Mouse (Mus musculus): ENCODE measurements at regions not wholly inside any gene's neighbourhood (a gene's known extent, or its start where the extent isn't known, plus 50 kb on each side); places are given as distances from the start of the nearest gene placed in this dataset.

GRCm38 (mm10) chr8:82200176-82200575 lies 202.8 kb downstream of the Il15 start:
- Histone ChIP-seq H3K9ac (ENCODE audit: insufficient read depth, low read depth, low read length, poor library complexity, severe bottlenecking) (no peak overlapping the region), H3K27ac (ENCODE audit: insufficient read depth, low read depth, low read length, poor library complexity, severe bottlenecking) (no peak overlapping the region), H3K36me3 (ENCODE audit: control insufficient read depth, insufficient read depth, low read length, poor library complexity, severe bottlenecking) (no peaks in the 10 kb centered on the region), H3K4me3 (ENCODE audit: insufficient read depth in 1 of 2, low read depth in 1 of 2, low read length in 2 of 2, poor library complexity in 1 of 2, severe bottlenecking in 1 of 2) (no peak overlapping the region), H3K4me1 (ENCODE audit: control insufficient read depth in 2 of 2, insufficient read depth in 2 of 2, low read length in 2 of 2, poor library complexity in 1 of 2) (no peaks in the 10 kb centered on the region), H3K9me3 (ENCODE audit: control insufficient read depth, insufficient read depth, low read depth, low read length) (no peaks in the 10 kb centered on the region)
- in situ Hi-C loops (cut with MboI; ENCODE audit: low sequenced_read_pairs in 2 of 2, unreplicated experiment in 2 of 2) = no loop called here
- no peak for DNase-seq (ENCODE audit: low read depth, low spot score)
- TF ChIP-seq ZNF384 (IDR thresholded peaks at IDR 0.05; ENCODE audit: low read depth, low read length) (no peak), ZC3H11A (IDR thresholded peaks at IDR 0.05; ENCODE audit: borderline replicate concordance, low read depth, low read length) (no peak), CHD2 (IDR thresholded peaks at IDR 0.05; ENCODE audit: low read depth, low read length) (no peak), MAFK (IDR thresholded peaks at IDR 0.05; ENCODE audit: insufficient read depth, low read depth, low read length) (no peak), HCFC1 (IDR thresholded peaks at IDR 0.05; ENCODE audit: borderline replicate concordance, insufficient read depth, low read length) (no peak)

GRCm38 (mm10) chr8:82196504-82196903 lies 206.5 kb downstream of the Il15 start:
- Histone ChIP-seq H3K27ac (ENCODE audit: insufficient read depth, low read depth, low read length, poor library complexity, severe bottlenecking) (no peak overlapping the region), H3K9ac (ENCODE audit: insufficient read depth, low read depth, low read length, poor library complexity, severe bottlenecking) (no peak overlapping the region), H3K36me3 (ENCODE audit: control insufficient read depth, insufficient read depth, low read length, poor library complexity, severe bottlenecking) (no peaks in the 10 kb centered on the region), H3K4me1 (ENCODE audit: control insufficient read depth in 2 of 2, insufficient read depth in 2 of 2, low read length in 2 of 2, poor library complexity in 1 of 2) (no peaks in the 10 kb centered on the region), H3K9me3 (ENCODE audit: control insufficient read depth, insufficient read depth, low read depth, low read length) (no peaks in the 10 kb centered on the region), H3K4me3 (ENCODE audit: insufficient read depth in 1 of 2, low read depth in 1 of 2, low read length in 2 of 2, poor library complexity in 1 of 2, severe bottlenecking in 1 of 2) (no peak overlapping the region)
- no peak for TF ChIP-seq CHD2 (IDR thresholded peaks at IDR 0.05; ENCODE audit: low read depth, low read length)
- TF ChIP-seq ZC3H11A (IDR thresholded peaks at IDR 0.05; ENCODE audit: borderline replicate concordance, low read depth, low read length) = no peak
- TF ChIP-seq HCFC1 (IDR thresholded peaks at IDR 0.05; ENCODE audit: borderline replicate concordance, insufficient read depth, low read length) = no peak
- no peak for TF ChIP-seq MAFK (IDR thresholded peaks at IDR 0.05; ENCODE audit: insufficient read depth, low read depth, low read length)
- TF ChIP-seq ZNF384 (IDR thresholded peaks at IDR 0.05; ENCODE audit: low read depth, low read length) = no peak
- in situ Hi-C loops (cut with MboI; ENCODE audit: low sequenced_read_pairs in 2 of 2, unreplicated experiment in 2 of 2) = no loop called here
- DNase-seq (ENCODE audit: low read depth, low spot score) = no peak

GRCm38 (mm10) chr8:82195112-82195511 lies 207.9 kb downstream of the Il15 start:
- no peak overlapping the region for H3K27ac ChIP-seq (ENCODE audit: insufficient read depth, low read depth, low read length, poor library complexity, severe bottlenecking)
- no peaks in the 10 kb centered on the region for H3K9me3 ChIP-seq (ENCODE audit: control insufficient read depth, insufficient read depth, low read depth, low read length)
- H3K4me3 ChIP-seq (ENCODE audit: insufficient read depth in 1 of 2, low read depth in 1 of 2, low read length in 2 of 2, poor library complexity in 1 of 2, severe bottlenecking in 1 of 2) = no peak overlapping the region
- TF ChIP-seq ZNF384 (IDR thresholded peaks at IDR 0.05; ENCODE audit: low read depth, low read length) (no peak), HCFC1 (IDR thresholded peaks at IDR 0.05; ENCODE audit: borderline replicate concordance, insufficient read depth, low read length) (no peak), MAFK (IDR thresholded peaks at IDR 0.05; ENCODE audit: insufficient read depth, low read depth, low read length) (no peak), ZC3H11A (IDR thresholded peaks at IDR 0.05; ENCODE audit: borderline replicate concordance, low read depth, low read length) (no peak), CHD2 (IDR thresholded peaks at IDR 0.05; ENCODE audit: low read depth, low read length) (no peak)
- no peaks in the 10 kb centered on the region for H3K4me1 ChIP-seq (ENCODE audit: control insufficient read depth in 2 of 2, insufficient read depth in 2 of 2, low read length in 2 of 2, poor library complexity in 1 of 2)
- H3K36me3 ChIP-seq (ENCODE audit: control insufficient read depth, insufficient read depth, low read length, poor library complexity, severe bottlenecking) = no peaks in the 10 kb centered on the region
- H3K9ac ChIP-seq (ENCODE audit: insufficient read depth, low read depth, low read length, poor library complexity, severe bottlenecking) = no peak overlapping the region
- no peak for DNase-seq (ENCODE audit: low read depth, low spot score)
- in situ Hi-C loops (cut with MboI; ENCODE audit: low sequenced_read_pairs in 2 of 2, unreplicated experiment in 2 of 2) = no loop called here

GRCm38 (mm10) chr8:82191011-82191410 lies 212.0 kb downstream of the Il15 start:
- TF ChIP-seq MAFK (IDR thresholded peaks at IDR 0.05; ENCODE audit: insufficient read depth, low read depth, low read length) (no peak), ZNF384 (IDR thresholded peaks at IDR 0.05; ENCODE audit: low read depth, low read length) (no peak), ZC3H11A (IDR thresholded peaks at IDR 0.05; ENCODE audit: borderline replicate concordance, low read depth, low read length) (no peak), HCFC1 (IDR thresholded peaks at IDR 0.05; ENCODE audit: borderline replicate concordance, insufficient read depth, low read length) (no peak), CHD2 (IDR thresholded peaks at IDR 0.05; ENCODE audit: low read depth, low read length) (no peak)
- in situ Hi-C loops (cut with MboI; ENCODE audit: low sequenced_read_pairs in 2 of 2, unreplicated experiment in 2 of 2) = no loop called here
- Histone ChIP-seq H3K27ac (ENCODE audit: insufficient read depth, low read depth, low read length, poor library complexity, severe bottlenecking) (no peak overlapping the region), H3K4me1 (ENCODE audit: control insufficient read depth in 2 of 2, insufficient read depth in 2 of 2, low read length in 2 of 2, poor library complexity in 1 of 2) (no peaks in the 10 kb centered on the region), H3K4me3 (ENCODE audit: insufficient read depth in 1 of 2, low read depth in 1 of 2, low read length in 2 of 2, poor library complexity in 1 of 2, severe bottlenecking in 1 of 2) (no peak overlapping the region), H3K36me3 (ENCODE audit: control insufficient read depth, insufficient read depth, low read length, poor library complexity, severe bottlenecking) (no peaks in the 10 kb centered on the region), H3K9ac (ENCODE audit: insufficient read depth, low read depth, low read length, poor library complexity, severe bottlenecking) (no peak overlapping the region), H3K9me3 (ENCODE audit: control insufficient read depth, insufficient read depth, low read depth, low read length) (no peaks in the 10 kb centered on the region)
- no peak for DNase-seq (ENCODE audit: low read depth, low spot score)
